ENCODE assay signal across 8 mouse cellular contexts in genomic region chr14:30630811-30631576, GRCm38 (mm10). TPM values are rescaled to one million over a fixed set of nuclear protein-coding genes. Genes with fewer than 3 reads are reported as not detected.
DNase-seq lines count a peak whose midpoint lies in the region; ATAC-seq and TF ChIP-seq lines count a peak whose summit lies in the region.

No protein-coding gene starts in this region.

- no peak for TF ChIP-seq CTCF in gastrocnemius, adult 2 months (IDR thresholded peaks at IDR 0.05)
- TF ChIP-seq CTCF in small intestine, adult 2 months (IDR thresholded peaks at IDR 0.05; ENCODE audit: extremely low read depth, insufficient read length, insufficient replicate concordance, low read depth, low read length), result no peak
- no peak for TF ChIP-seq CTCF in hindbrain, postnatal 0 days (IDR thresholded peaks at IDR 0.05; ENCODE audit: low read depth)

- no peak for TF ChIP-seq POLR2A in small intestine, adult 2 months (IDR thresholded peaks at IDR 0.05; ENCODE audit: low read depth, low read length)

- no peak for ATAC-seq in hindbrain, postnatal 0 days

- no peak overlapping the region for H3K4me3 ChIP-seq in gastrocnemius, adult 2 months
- H3K4me3 ChIP-seq in small intestine, adult 2 months (ENCODE audit: low read depth, low read length), result no peak overlapping the region
- H3K4me3 ChIP-seq in hindbrain, postnatal 0 days (ENCODE audit: low read length), result no peak overlapping the region
- no peak overlapping the region for H3K4me3 ChIP-seq in limb, embryonic 10.5 days

- H3K27ac ChIP-seq in gastrocnemius, adult 2 months, result peak overlapping the region; percentile 69
- peak overlapping the region; percentile 14; the same call in 1 of the 2 replicates for H3K27ac ChIP-seq in small intestine, adult 2 months (ENCODE audit: insufficient read depth, low read depth, low read length)
- H3K27ac ChIP-seq in hindbrain, postnatal 0 days, result no peak overlapping the region; the same call in 1 of the 2 replicates
- H3K27ac ChIP-seq in limb, embryonic 10.5 days, result no peak overlapping the region

- DNase-seq in right cerebral cortex, postnatal 10 days (ENCODE audit: low spot score in 2 of 2), result peak; percentile 44 to 54
- no peak for DNase-seq in right cerebral cortex, adult 18-20 months
- DNase-seq in gastrocnemius, adult 2 months, result peak; percentile 78
- peak; percentile 66 for DNase-seq in kidney, postnatal 14 days
- no peak for DNase-seq in testis, postnatal 10 days (ENCODE audit: low spot score)
- no peak for DNase-seq in hindbrain, postnatal 0 days (ENCODE audit: low spot score)
- no peak for DNase-seq in limb, embryonic 10.5 days (ENCODE audit: low spot score)

- H3K4me1 ChIP-seq in small intestine, adult 2 months (ENCODE audit: control insufficient read depth, insufficient read depth, insufficient read length, low read length), result peaks cover 66% of the 10 kb centered on the region
- H3K4me1 ChIP-seq in hindbrain, postnatal 0 days (ENCODE audit: insufficient read depth, low read length), result peaks cover 4% of the 10 kb centered on the region; the same call in 1 of the 2 replicates
- H3K4me1 ChIP-seq in limb, embryonic 10.5 days, result peaks cover 23% of the 10 kb centered on the region

- 28% methylated on average over 5 of the region's 5 CpGs for WGBS in small intestine, adult 2 months
- 77% methylated on average over 5 of the region's 5 CpGs for WGBS in hindbrain, postnatal 0 days
- 80% methylated on average over 5 of the region's 5 CpGs for WGBS in limb, embryonic 10.5 days

- intact Hi-C loops in gastrocnemius, adult 2 months (cut with DNase I), result no loop called here

- H3K4me2 ChIP-seq in hindbrain, postnatal 0 days (ENCODE audit: low read depth, low read length), result no peak overlapping the region

- H3K36me3 ChIP-seq in small intestine, adult 2 months (ENCODE audit: control insufficient read depth, insufficient read depth, low read length), result no peaks in the 10 kb centered on the region
- H3K36me3 ChIP-seq in hindbrain, postnatal 0 days (ENCODE audit: insufficient read depth, low read length), result no peaks in the 10 kb centered on the region
- no peaks in the 10 kb centered on the region for H3K36me3 ChIP-seq in limb, embryonic 10.5 days

- no peaks in the 10 kb centered on the region for H3K27me3 ChIP-seq in small intestine, adult 2 months (ENCODE audit: control insufficient read depth, insufficient read depth, low read length)
- no peaks in the 10 kb centered on the region for H3K27me3 ChIP-seq in hindbrain, postnatal 0 days (ENCODE audit: insufficient read depth, low read length)
- H3K27me3 ChIP-seq in limb, embryonic 10.5 days (ENCODE audit: low read depth, poor library complexity, severe bottlenecking), result no peaks in the 10 kb centered on the region

- no peaks in the 10 kb centered on the region for H3K9me3 ChIP-seq in hindbrain, postnatal 0 days (ENCODE audit: low read length)
- H3K9me3 ChIP-seq in limb, embryonic 10.5 days (replicated peaks), result no peaks in the 10 kb centered on the region

- H3K9ac ChIP-seq in hindbrain, postnatal 0 days (replicated peaks; ENCODE audit: low read length), result no peak overlapping the region

RNA-seq across cellular contexts. Expression of gene Prkcd, which starts 5.0 kb away (rescaled TPM):
- 10 to 100 TPM in 1 of 2 experiments, 1 to 10 TPM in 1; 5.6 to 14.8 TPM for total RNA-seq in gastrocnemius, adult 2 months (2021)
- polyA plus RNA-seq in small intestine, adult 2 months (2012; rRNA removed), result 149 and 287 TPM in 2 replicates
- 26.2 and 26.8 TPM in 2 replicates for total RNA-seq in hindbrain, postnatal 0 days (2014; rRNA removed)
- polyA plus RNA-seq in hindbrain, postnatal 0 days (2015; fragmentation: Nextera tagmentation; extraction: Ambion mirVana), result 19.6 and 20.4 TPM in 2 replicates
- 26.0 and 36.8 TPM in 2 replicates for polyA plus RNA-seq in limb, embryonic 10.5 days (2016; fragmentation: Nextera tagmentation; extraction: Ambion mirVana)

RNA-seq across cellular contexts. Expression of gene Rft1, which starts 23.2 kb away (rescaled TPM):
- total RNA-seq in gastrocnemius, adult 2 months (2021), result 1 to 10 TPM; 4.9 to 5.5 TPM
- polyA plus RNA-seq in small intestine, adult 2 months (2012; rRNA removed), result 3.9 and 5.6 TPM in 2 replicates
- 11.4 and 18.2 TPM in 2 replicates for total RNA-seq in hindbrain, postnatal 0 days (2014; rRNA removed)
- polyA plus RNA-seq in hindbrain, postnatal 0 days (2015; fragmentation: Nextera tagmentation; extraction: Ambion mirVana), result 10.0 and 10.1 TPM in 2 replicates
- 16.6 and 19.3 TPM in 2 replicates for polyA plus RNA-seq in limb, embryonic 10.5 days (2016; fragmentation: Nextera tagmentation; extraction: Ambion mirVana)

Comparison
In these comparisons a context has a peak if more than half of its experiments do, and no peak if none do; other contexts are left out.
1. DNase-seq: peak in right cerebral cortex, postnatal 10 days (2 of 2), gastrocnemius, adult 2 months (single experiment) and kidney, postnatal 14 days (single experiment); none in right cerebral cortex, adult 18-20 months (single experiment), testis, postnatal 10 days (single experiment), hindbrain, postnatal 0 days (single experiment) and limb, embryonic 10.5 days (single experiment).
2. H3K27ac ChIP-seq: peak in gastrocnemius, adult 2 months (single experiment) and small intestine, adult 2 months (single experiment); none in hindbrain, postnatal 0 days (single experiment) and limb, embryonic 10.5 days (single experiment).